Comparison of ENCODE assay signal across 27 mouse cellular contexts in genomic region chr19:41371373-41371772, GRCm38 (mm10). TPM values are rescaled to one million over a fixed set of nuclear protein-coding genes. Genes with fewer than 3 reads are reported as not detected.
A peak's percentile ranks its signal among the peaks of the same experiment; 100 is the strongest.
DNase-seq lines count a peak whose midpoint lies in the region; ATAC-seq and TF ChIP-seq lines count a peak whose summit lies in the region.
"Had no signal": no experiment of that assay in that cellular context is flagged by ENCODE, and none has a peak within 500 bp of the region (broad histone marks: within the 10 kb centered on the region; RNA-seq: fewer than 3 reads in every experiment).

No protein-coding gene starts in this region.

- H3K9me3 ChIP-seq in liver, embryonic 11.5 days (ENCODE audit: control insufficient read depth, low read length) = no peaks in the 10 kb centered on the region
- no peaks in the 10 kb centered on the region for H3K9me3 ChIP-seq in lung, postnatal 0 days (ENCODE audit: low read length)
- H3K9me3 ChIP-seq: embryonic facial prominence, embryonic 12.5 days; embryonic facial prominence, embryonic 15.5 days; G1E; heart, embryonic 13.5 days had no signal

- DNase-seq in liver, adult 2 months (ENCODE audit: extremely low read depth, low read depth, low spot score) = peak; percentile 75
- no peak for DNase-seq in liver, embryonic 11.5 days (ENCODE audit: low spot score)
- peak; percentile 46 for DNase-seq in lung, postnatal 0 days (ENCODE audit: low spot score)
- DNase-seq in lung, postnatal 4 days = no peak
- no peak for DNase-seq in gastrocnemius, postnatal 14 days
- DNase-seq in frontal cortex, postnatal 36 days (ENCODE audit: low spot score in 2 of 2) = no peak
- DNase-seq: adrenal gland, postnatal 10 days; adrenal gland, postnatal 36 days; cerebellum, adult 11 months; cerebellum, adult 2 months; cerebellum, adult 9-11 months; cerebellum, postnatal 25 days; forebrain, postnatal 0 days; gastrocnemius, postnatal 10 days; heart, adult 18-20 months; heart, postnatal 14 days; heart, postnatal 4 days had no signal

- H3K4me2 ChIP-seq in liver, embryonic 11.5 days = no peak overlapping the region
- H3K4me2 ChIP-seq in lung, postnatal 0 days (replicated peaks; ENCODE audit: low read depth, low read length) = no peak overlapping the region
- H3K4me2 ChIP-seq: embryonic facial prominence, embryonic 12.5 days; embryonic facial prominence, embryonic 15.5 days; heart, embryonic 13.5 days; hindbrain, embryonic 14.5 days had no signal

- TF ChIP-seq POLR2A in liver, adult 2 months (IDR thresholded peaks at IDR 0.05; ENCODE audit: extremely low read depth, insufficient read depth, low read length) = no peak

- no peak overlapping the region for H3K9ac ChIP-seq in liver, adult 2 months (ENCODE audit: low read depth, low read length)
- no peak overlapping the region for H3K9ac ChIP-seq in liver, embryonic 11.5 days (ENCODE audit: low read depth, low read length)
- no peak overlapping the region for H3K9ac ChIP-seq in lung, postnatal 0 days (replicated peaks; ENCODE audit: low read depth)
- H3K9ac ChIP-seq: embryonic facial prominence, embryonic 12.5 days; embryonic facial prominence, embryonic 15.5 days; forebrain, postnatal 0 days; heart, embryonic 13.5 days; hindbrain, embryonic 14.5 days had no signal

- ATAC-seq in liver, embryonic 11.5 days (replicated peaks; ENCODE audit: low FRiP score) = no peak
- ATAC-seq in lung, postnatal 0 days = no peak
- peak; percentile 40 for ATAC-seq in granulocyte monocyte progenitor cell, adult 5-6 weeks (replicated peaks; ENCODE audit: poor library complexity, severe bottlenecking)
- ATAC-seq in megakaryocyte progenitor cell, adult 5-6 weeks (replicated peaks; ENCODE audit: poor library complexity) = 0 out of 2 replicates have a peak, but pooled peaks have one; percentile 10
- ATAC-seq: forebrain, embryonic 14.5 days; forebrain, postnatal 0 days; hindbrain, postnatal 0 days; Patski had no signal

- WGBS in liver, adult 2 months = 17% methylated on average over 4 of the region's 4 CpGs
- WGBS in liver, embryonic 11.5 days = 61% methylated on average over 4 of the region's 4 CpGs
- 40% methylated on average over 4 of the region's 4 CpGs for WGBS in lung, postnatal 0 days

- peaks cover 18% of the 10 kb centered on the region; the same call in 1 of the 2 replicates for H3K36me3 ChIP-seq in liver, adult 2 months (ENCODE audit: control insufficient read depth, insufficient read depth, low read length)
- no peaks in the 10 kb centered on the region for H3K36me3 ChIP-seq in liver, embryonic 11.5 days (ENCODE audit: control insufficient read depth, insufficient read depth, low read length)
- no peaks in the 10 kb centered on the region for H3K36me3 ChIP-seq in lung, postnatal 0 days (ENCODE audit: insufficient read depth, low read length)
- H3K36me3 ChIP-seq: embryonic facial prominence, embryonic 12.5 days; embryonic facial prominence, embryonic 15.5 days; G1E; heart, embryonic 13.5 days had no signal

- intact Hi-C loops in gastrocnemius, postnatal 14 days (cut with DNase I; ENCODE audit: low total_unique reads) = no loop called here

- no peaks in the 10 kb centered on the region for H3K27me3 ChIP-seq in liver, adult 2 months (ENCODE audit: control insufficient read depth, insufficient read depth, low read length)
- H3K27me3 ChIP-seq in liver, embryonic 11.5 days (replicated peaks; ENCODE audit: control insufficient read depth, insufficient read depth, low read length) = no peaks in the 10 kb centered on the region
- H3K27me3 ChIP-seq in lung, postnatal 0 days (replicated peaks; ENCODE audit: insufficient read depth, low read length) = no peaks in the 10 kb centered on the region
- H3K27me3 ChIP-seq: embryonic facial prominence, embryonic 12.5 days; embryonic facial prominence, embryonic 15.5 days; heart, embryonic 13.5 days; Patski had no signal

- no peak overlapping the region for H3K27ac ChIP-seq in liver, adult 2 months (replicated peaks; ENCODE audit: insufficient read depth, low read depth, low read length)
- H3K27ac ChIP-seq in liver, embryonic 11.5 days (ENCODE audit: low read depth, low read length) = no peak overlapping the region
- no peak overlapping the region for H3K27ac ChIP-seq in lung, postnatal 0 days (ENCODE audit: low read length)
- H3K27ac ChIP-seq: embryonic facial prominence, embryonic 12.5 days; embryonic facial prominence, embryonic 15.5 days; heart, embryonic 13.5 days; hindbrain, embryonic 14.5 days; hindbrain, postnatal 0 days had no signal

- no peak overlapping the region for H3K4me3 ChIP-seq in liver, adult 2 months (ENCODE audit: insufficient read depth, low read depth, low read length)
- H3K4me3 ChIP-seq in liver, embryonic 11.5 days (ENCODE audit: low read depth, low read length) = no peak overlapping the region
- no peak overlapping the region for H3K4me3 ChIP-seq in lung, postnatal 0 days (ENCODE audit: low read depth, low read length)
- H3K4me3 ChIP-seq: embryonic facial prominence, embryonic 12.5 days; embryonic facial prominence, embryonic 15.5 days; heart, embryonic 13.5 days had no signal

- TF ChIP-seq CTCF in liver, adult 2 months (IDR thresholded peaks at IDR 0.05; ENCODE audit: low read depth, low read length) = no peak
- TF ChIP-seq CTCF in lung, postnatal 0 days (IDR thresholded peaks at IDR 0.05) = no peak

- no peak for TF ChIP-seq EP300 in lung, postnatal 0 days (IDR thresholded peaks at IDR 0.05)

- peaks cover 32% of the 10 kb centered on the region for H3K79me2 ChIP-seq in liver, adult 2 months (ENCODE audit: control insufficient read depth, insufficient read depth, low read length)

- peaks cover 21% of the 10 kb centered on the region for H3K4me1 ChIP-seq in liver, adult 2 months (ENCODE audit: control insufficient read depth, insufficient read depth, low read length)
- no peaks in the 10 kb centered on the region for H3K4me1 ChIP-seq in liver, embryonic 11.5 days (replicated peaks; ENCODE audit: control insufficient read depth, insufficient read depth, low read length)
- peaks cover 5% of the 10 kb centered on the region; the same call in 1 of the 2 replicates for H3K4me1 ChIP-seq in lung, postnatal 0 days (ENCODE audit: insufficient read depth, low read depth, low read length)
- H3K4me1 ChIP-seq: embryonic facial prominence, embryonic 12.5 days; embryonic facial prominence, embryonic 15.5 days; heart, embryonic 13.5 days had no signal

RNA-seq across cellular contexts. Expression of gene Pik3ap1, which starts 13.5 kb away (rescaled TPM):
- 21.7 and 34.8 TPM in 2 replicates for total RNA-seq in liver, adult 2 months (2014; rRNA removed)
- 25.4 and 31.9 TPM in 2 replicates for polyA plus RNA-seq in liver, adult 2 months (2012; rRNA removed)
- polyA plus RNA-seq in liver, embryonic 11.5 days (2014; fragmentation: Nextera tagmentation; extraction: Ambion mirVana) = 5.4 and 5.6 TPM in 2 replicates
- polyA plus RNA-seq in lung, postnatal 0 days (2015; fragmentation: Nextera tagmentation; extraction: Ambion mirVana) = 8.6 and 9.0 TPM in 2 replicates
- 23.3 and 24.6 TPM in 2 replicates for total RNA-seq in granulocyte monocyte progenitor cell, adult 5-6 weeks (2014; fragmentation: Nextera tagmentation)
- 23.5 and 26.8 TPM in 2 replicates for total RNA-seq in granulocyte monocyte progenitor cell, adult 5-6 weeks (2017)
- 26.5 and 30.5 TPM in 2 replicates for total RNA-seq in megakaryocyte progenitor cell, adult 5-6 weeks (2015)
- total RNA-seq in megakaryocyte progenitor cell, adult 5-6 weeks (2017) = 23.5 and 24.4 TPM in 2 replicates
- under 1 TPM; 0.38 to 0.70 TPM for total RNA-seq in gastrocnemius, postnatal 14 days (2021)

Comparison
In these comparisons a context has a peak if more than half of its experiments do, and no peak if none do; other contexts are left out.
1. DNase-seq: peak in liver, adult 2 months (single experiment) and lung, postnatal 0 days (single experiment); none in liver, embryonic 11.5 days (single experiment), lung, postnatal 4 days (0 of 2), gastrocnemius, postnatal 14 days (single experiment) and frontal cortex, postnatal 36 days (0 of 2).
2. ATAC-seq: peak in granulocyte monocyte progenitor cell, adult 5-6 weeks (single experiment) and megakaryocyte progenitor cell, adult 5-6 weeks (single experiment); none in liver, embryonic 11.5 days (single experiment) and lung, postnatal 0 days (single experiment).
3. RNA of gene Pik3ap1, which starts 13.5 kb away (total RNA-seq): 23.3 to 26.8 TPM in granulocyte monocyte progenitor cell, adult 5-6 weeks, 23.5 to 30.5 TPM in megakaryocyte progenitor cell, adult 5-6 weeks and 21.7 to 34.8 TPM in liver, adult 2 months; 0.38 to 0.70 TPM in gastrocnemius, postnatal 14 days; every median in the first group is over 10 times any median in the second.